Mouse (Mus musculus): Measurements from ENCODE around the gene Ube2s. TPM values are rescaled to one million over a fixed set of nuclear protein-coding genes. Genes with fewer than 3 reads are reported as not detected.
A peak's percentile ranks its signal among the peaks of the same experiment; 100 is the strongest.
"Not testable (repeated sequence)": the region's sequence is repeated elsewhere in the genome, so short reads cannot be mapped to it uniquely, and the experiment has no call there.

Ube2s gene
- total RNA-seq, 2 experiments from 2014 or later = 185 to 324 TPM

- ATAC-seq (ENCODE audit: poor library complexity, severe bottlenecking) = no peak
These were observed 9.9 kb upstream of the Ube2s start for GRCm38 (mm10) chr7:4822162-4822907.

DNA sequence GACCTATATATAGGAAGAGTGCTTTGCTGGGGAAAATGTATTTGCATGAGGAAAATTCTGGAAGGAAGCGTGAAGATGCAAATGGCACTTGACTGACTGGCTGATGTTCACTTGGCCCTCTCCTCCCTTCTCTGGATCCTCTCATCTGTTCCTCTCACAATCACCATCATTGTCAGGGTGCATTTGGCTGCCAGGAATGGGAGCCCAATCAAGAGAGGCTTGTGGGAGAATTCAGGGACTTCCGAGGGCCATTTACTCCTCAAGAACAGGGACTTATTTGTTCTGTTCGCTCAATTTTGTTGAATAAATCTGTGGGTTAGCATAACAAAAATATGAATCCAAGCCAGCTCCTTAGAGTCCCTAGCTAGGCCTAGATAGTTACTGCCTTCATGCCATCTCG, 9.3 kb upstream of the Ube2s start:
- no peak for ATAC-seq (ENCODE audit: poor library complexity, severe bottlenecking)

GRCm38 (mm10) chr7:4820925-4821324, 8.5 kb upstream of the Ube2s start:
- ATAC-seq (ENCODE audit: poor library complexity, severe bottlenecking) = not testable (repeated sequence)

GRCm38 (mm10) chr7:4816559-4816958, 4.2 kb upstream of the Ube2s start:
- ATAC-seq (ENCODE audit: poor library complexity, severe bottlenecking) = no peak

DNA sequence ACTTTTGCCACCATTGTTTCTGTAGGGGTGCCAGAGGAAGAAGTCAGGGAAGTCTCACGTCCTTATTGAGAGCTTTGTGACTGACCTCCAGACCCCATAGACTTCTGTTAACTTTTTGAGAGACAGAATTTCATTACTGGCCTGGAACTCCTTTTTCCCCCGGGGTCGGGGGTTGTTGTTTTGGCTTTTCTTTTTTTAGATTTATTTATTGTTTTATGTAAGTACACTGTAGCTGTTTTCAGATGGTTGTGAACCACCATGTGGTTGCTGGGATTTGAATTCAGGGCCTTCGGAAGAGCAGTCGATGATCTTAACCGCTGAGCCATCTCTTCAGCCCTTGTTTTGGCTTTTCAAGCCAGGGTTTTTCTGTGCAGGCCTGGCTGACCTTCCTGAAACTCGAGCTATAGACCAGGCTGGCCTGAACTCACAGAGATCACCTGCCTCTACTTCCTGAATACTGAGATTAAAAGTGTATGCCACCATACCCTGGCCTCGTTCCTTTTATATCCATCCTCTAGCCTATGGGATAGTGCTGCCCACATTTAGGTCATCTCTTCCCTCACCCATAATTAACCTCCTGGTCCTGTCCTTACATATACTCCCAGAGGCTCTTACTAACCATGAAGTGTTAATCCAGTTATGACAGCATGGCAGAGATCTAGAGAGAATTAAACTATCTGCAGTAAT, 858 bp upstream of the Ube2s start:
- no peak for ATAC-seq (ENCODE audit: poor library complexity, severe bottlenecking)

GRCm38 (mm10) chr7:4811842-4812302, 518 bp downstream of the Ube2s start:
- no peak for ATAC-seq (ENCODE audit: poor library complexity, severe bottlenecking)

DNA sequence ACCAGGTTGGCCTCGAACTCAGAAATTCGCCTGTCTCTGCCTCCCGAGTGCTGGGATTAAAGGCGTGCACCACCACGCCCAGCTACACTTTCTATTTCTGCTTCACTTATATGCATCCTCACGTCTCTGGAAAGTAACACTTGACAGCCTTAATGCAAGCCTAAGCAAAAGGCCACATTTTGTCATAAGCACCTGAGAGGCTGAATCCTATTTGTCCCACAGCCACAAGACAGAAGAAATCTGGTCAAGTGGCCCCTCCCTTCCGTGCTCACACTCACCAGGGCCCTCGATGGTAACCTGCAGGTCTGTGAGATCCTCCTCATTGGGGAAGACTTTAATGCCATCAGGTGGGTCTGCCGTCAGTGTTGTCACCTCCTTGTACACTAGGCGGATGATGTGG, 1.3 kb downstream of the Ube2s start:
- ATAC-seq (ENCODE audit: poor library complexity, severe bottlenecking) = not testable (repeated sequence)

DNA sequence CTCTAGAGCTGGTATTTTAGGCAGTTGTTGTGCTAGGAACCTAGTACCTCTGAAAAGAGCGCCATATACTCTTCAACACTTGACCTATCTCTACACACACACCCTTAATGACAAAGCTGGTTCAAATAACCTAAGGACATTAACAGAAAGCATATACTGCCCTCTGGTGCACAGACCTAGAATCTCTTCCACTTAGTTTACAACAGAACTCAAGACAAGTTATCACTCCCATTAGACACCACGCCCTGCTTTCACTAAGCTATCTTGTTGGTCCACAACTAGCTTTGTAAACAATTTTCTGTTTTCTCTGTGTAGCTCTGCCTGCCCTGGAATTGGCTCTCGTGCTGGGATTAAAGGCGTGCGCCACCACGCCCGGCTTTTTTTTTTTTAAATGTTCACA, 5.7 kb downstream of the Ube2s start:
- peak; percentile 83 for ATAC-seq (ENCODE audit: poor library complexity, severe bottlenecking)

DNA sequence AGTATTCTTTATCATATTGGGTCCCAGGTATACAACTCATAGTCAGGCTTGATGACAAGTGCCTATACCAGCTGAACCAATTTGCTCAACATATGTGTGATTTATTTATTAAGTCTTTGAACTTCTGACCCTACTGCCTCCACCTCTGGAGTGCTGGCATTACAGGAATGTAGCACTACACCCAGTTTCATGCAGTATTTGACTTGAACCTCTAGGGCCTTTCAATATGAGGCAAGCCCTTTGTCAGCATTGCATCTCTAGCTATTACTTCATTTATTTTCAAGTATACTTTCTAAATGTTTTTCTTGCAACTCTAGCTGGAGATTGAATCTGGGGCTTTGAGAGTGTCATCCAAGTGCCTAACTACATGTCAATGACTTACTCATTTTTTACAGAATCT, 10.1 kb downstream of the Ube2s start:
- no peak for ATAC-seq (ENCODE audit: poor library complexity, severe bottlenecking)

GRCm38 (mm10) chr7:4795767-4796433, 16.5 kb downstream of the Ube2s start:
- no peak for ATAC-seq (ENCODE audit: poor library complexity, severe bottlenecking)

DNA sequence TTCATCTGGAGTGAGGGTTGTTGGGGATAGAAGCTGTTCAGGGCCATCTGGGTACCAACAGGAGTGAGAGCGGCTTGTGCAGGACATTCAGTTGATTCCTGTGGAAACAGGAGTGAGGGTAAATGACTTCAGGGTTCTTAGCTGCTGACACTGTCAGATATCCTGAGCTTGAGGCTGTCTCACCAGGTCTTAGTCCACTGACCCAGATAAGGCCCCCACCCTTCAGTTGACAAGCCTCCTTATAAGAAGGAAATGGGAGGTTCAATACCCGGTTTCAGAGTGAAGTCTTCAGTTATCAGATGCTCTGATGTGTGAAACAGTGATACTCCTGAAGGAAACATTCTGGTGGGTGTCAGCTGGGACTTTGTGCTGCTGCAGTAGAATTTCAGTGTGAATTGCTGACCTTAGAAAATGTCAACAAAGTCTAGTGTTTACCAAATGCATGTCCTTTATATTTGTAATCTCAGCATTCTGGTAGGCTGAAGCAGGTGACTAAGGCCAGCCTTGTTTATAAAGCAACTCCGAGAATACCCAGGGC, 17.7 kb downstream of the Ube2s start:
- no peak for ATAC-seq (ENCODE audit: poor library complexity, severe bottlenecking)

DNA sequence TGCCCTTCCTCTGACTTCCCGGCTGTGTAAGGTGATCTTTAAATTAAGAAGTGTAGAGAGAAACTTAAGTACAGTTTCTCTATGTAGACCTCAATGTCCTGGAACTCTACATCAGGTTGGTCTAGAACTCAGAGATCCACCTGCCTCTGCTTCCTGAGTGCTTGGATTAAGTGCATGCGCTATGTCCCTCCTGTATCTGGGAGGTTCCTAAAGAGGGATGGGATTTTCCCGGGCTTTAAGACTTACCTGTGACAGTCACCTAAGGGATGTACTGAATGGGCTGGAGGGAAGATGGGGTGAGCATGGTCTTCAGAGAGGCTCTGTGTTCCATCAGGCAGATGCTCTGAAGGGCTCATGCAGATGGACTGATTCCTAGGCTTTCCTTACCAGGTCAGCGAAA, 18.7 kb downstream of the Ube2s start:
- ATAC-seq (ENCODE audit: poor library complexity, severe bottlenecking) = no peak

- ATAC-seq (ENCODE audit: poor library complexity, severe bottlenecking) = not testable (repeated sequence)
These were observed 19.1 kb downstream of the Ube2s start for GRCm38 (mm10) chr7:4793248-4793647.

- ATAC-seq (ENCODE audit: poor library complexity, severe bottlenecking) = peak; percentile 89
These were observed 19.8 kb downstream of the Ube2s start, which contains the start of gene Rpl28 for GRCm38 (mm10) chr7:4792278-4793212. Rpl28 (plus strand) TSS chr7:4792874.

- peak; percentile 19 for ATAC-seq (ENCODE audit: poor library complexity, severe bottlenecking)
These were observed 22.9 kb downstream of the Ube2s start, which contains the start of gene Tmem238 for GRCm38 (mm10) chr7:4789436-4789935. Tmem238 (minus strand) TSS chr7:4789656.

GRCm38 (mm10) chr7:4788499-4789435, 23.6 kb downstream of the Ube2s start:
- peak; percentile 17 for ATAC-seq (ENCODE audit: poor library complexity, severe bottlenecking)

GRCm38 (mm10) chr7:4783667-4784268, 28.6 kb downstream of the Ube2s start:
- ATAC-seq (ENCODE audit: poor library complexity, severe bottlenecking) = 0 out of 2 replicates have a peak, but pooled peaks have one; percentile 8

DNA sequence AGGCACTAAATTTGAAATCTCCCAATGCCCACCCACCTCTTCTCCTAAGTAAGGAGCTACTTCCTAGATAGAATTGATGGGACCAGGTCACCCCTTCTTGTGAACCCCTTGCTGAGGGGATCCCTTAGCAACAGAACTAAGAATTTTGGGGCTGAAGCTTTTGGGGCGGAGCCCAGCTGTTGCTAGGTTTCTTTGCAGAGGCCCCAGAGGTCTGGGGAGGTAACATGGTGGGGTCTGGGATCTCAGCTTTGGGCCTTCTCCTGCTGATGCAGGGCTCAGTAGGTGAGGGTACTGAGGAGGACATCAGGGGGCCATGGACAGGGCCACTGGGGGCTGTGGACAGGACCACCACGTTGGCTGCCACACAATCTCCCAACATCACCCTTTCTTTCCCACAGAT, 29.6 kb downstream of the Ube2s start, which contains the start of the genes Il11 and Tmem190:
Gene Il11 (minus strand): TSS at position 101 of the 400 bp plus-strand sequence.
Gene Tmem190 (plus strand): TSS at position 179 of the 400 bp plus-strand sequence.
- no peak for ATAC-seq (ENCODE audit: poor library complexity, severe bottlenecking)
